Mouse (Mus musculus) adrenal gland, adult 2 months (tissue): ENCODE measurements at regions not wholly inside any gene's neighbourhood (a gene's known extent, or its start where the extent isn't known, plus 50 kb on each side); places are given as distances from the start of the nearest gene placed in this dataset.

Experiments
- DNase-seq: peaks from one replicate; pipeline ENCODE4 v3.0.0; 2021
- microRNA-seq, 2 experiments: library from miRNA; unstranded; fragments of <30 nt; microRNA quantifications; one replicate each; pipeline ENCODE4 v1.2.0; 2021

DNA sequence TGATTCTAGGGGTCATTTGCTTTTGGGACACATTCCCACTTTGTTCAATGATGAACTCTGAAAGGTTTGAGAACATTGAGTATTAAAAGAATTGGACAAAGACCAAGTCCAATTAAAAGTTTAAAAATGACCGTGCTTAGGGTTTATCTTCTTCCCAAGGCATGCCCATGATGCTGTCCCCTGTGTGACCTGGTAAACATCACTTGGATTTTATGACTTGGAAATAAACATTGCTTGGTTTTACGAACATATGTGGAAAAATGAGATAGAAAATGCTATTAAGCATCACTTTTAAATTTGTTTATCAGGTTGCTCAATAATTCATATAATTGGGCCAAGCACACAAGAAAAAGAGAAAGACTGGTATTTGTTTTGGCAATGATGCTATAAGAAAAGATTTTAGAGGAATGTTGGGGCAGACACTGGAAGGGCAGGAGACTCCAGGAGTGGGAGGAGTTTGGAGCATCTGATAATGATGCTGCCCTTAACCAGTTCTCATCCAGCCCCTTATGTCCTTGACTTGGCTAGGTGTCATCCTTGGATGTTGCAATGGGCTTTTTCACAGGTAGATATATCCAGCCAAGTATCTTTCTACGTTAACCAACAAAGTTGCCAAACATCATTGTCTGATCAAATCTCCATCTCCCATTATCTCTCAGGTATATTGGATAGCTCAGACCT, 92.1 kb upstream of the Dcn start:
- no peak for DNase-seq

DNA sequence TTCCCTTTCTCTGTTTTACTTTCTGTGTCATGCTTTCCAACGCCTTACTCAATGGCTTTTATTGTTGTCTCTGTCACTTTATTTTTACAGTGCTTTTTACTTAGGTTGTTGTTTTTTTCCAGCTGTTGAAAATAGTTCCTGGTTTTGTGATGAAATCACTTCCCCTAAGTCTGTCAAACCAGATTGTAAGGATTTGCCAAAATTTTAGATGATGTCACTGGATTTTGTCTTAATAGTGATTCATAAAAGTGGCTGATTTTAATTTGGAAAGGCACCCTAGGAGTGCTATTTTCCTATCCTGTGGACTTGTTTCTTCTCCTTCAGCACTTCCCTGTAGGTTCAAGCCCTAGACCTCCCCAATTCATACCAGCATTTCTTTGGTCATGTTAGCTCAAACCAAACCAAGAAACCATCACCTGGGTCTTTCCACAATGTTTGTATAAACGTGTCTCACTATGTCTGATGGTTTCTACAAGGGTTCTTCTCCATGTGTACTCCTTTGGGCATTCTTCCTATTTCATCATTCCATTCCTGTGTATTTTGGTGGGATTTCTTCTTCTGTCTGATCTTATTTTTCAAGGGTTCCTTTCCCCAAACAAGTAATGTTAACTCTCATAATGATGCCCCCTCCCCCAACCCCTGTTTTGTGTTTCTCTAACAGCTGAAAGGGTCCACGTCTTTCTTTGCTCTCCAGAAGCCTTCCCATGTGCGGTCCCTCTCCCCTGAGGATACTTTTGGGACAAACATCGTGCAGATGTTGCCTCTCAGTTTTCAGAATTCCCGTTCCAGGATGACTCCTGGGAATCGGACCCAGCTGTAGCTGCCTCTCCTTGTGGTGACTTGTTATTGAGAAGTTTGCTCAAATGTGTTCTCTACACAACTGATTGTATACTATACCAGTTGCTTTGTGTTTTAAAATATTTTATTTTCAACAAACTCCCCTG, 89.5 kb upstream of the Dcn start:
- DNase-seq: no peak

DNA sequence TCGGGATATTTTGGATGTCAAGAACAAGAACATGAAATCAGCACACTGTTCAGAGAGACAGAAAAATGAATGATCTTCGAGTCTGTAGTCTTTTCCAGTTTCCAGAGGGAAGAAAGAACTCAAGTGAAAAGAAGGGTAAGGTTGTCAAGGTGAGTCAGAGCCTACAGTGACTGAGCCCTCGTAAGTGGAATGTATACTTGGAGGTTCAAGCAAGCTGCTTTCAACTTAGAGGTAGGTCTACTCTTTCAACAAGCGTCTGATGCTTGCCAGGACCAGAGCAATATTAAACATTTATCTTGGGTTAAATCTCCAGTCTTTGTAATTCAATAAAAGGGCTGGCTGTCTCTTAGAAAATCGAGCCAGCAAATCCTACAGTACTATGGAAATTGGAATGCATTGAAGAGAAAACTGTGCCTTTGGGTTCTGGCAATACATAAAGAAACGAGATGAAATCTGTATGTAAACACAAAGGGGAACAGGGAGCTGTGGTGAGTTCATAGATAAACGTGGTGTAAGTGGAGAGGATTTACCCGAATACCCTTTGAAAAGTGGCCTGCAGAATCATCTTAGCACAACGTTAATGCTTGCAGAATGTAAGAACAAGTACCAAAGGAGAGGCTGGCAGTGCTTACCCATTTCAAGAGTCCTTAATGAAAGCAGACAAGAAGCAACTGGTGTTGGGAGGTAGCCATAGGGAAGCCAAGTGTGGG, 82.2 kb upstream of the Dcn start:
- DNase-seq: no peak

DNA sequence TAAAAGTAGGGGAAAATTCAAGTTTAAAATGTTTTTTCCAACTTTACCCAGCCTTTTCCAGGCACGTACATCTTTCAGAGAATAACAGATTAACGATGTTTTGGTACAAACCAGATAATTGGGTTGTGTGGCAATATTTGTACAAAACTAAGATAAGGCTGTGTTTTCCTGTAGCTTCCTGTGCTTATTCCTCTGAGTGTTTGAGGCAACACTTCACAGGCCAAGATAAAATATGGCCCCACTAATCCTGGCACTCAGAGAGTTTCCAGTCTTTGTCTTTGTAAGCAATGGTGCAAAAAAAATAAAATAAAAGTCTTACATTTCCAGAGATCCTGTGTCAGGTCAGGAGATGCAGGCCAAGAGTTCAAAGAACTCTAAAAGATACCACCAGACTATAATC, 81.5 kb upstream of the Dcn start:
- no peak for DNase-seq

DNA sequence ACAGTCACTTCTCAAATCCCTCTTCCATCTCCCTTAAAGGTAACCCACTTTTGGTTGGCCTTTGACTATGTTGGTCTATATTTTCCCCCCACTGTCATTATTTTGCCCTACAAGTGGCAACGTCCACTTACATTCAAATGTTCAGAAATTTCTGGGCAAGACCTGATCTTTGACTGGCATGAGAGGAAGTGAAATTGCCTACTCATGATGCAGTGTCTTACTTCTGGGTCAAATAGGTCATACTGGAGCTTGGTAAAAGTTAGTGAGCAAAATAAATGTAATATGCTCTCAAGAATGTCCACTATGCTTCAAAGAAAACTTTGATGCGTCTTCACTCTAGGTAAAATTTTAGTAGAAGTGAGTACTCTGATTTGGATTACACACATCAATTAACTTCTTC, 76.9 kb upstream of the Dcn start:
- DNase-seq: no peak

DNA sequence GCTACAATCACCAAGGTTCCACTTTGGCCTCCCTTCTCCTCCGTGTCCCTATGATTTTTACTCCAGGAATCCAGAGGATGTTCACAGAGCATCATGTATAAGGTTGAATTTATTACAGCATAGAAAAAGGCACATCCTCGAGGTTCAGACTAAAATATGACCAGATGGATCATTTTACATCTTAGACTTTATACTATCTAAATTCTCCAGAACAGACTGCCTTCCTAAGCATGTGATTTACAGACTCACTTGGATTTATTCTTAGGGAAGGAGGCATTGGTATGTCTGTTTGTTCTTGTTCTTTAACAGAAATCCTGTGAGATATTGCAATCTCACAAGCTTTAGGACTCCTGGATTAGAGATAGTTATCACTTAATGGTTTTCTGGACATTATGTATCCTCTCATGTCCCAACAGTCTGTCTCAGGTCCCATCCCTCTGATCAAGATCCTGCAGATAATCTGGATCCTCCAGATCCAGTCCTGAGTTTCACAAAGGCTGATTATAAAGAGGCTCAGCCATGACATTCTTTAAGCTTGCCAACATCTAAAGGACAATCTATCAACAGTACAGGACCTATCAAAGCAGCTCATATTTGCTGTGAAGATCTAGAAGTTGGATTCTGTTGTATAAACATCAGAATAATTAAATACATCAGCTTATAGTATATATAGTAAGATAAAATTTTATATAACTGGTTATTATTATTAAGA, 75.2 kb upstream of the Dcn start:
- no peak for DNase-seq

DNA sequence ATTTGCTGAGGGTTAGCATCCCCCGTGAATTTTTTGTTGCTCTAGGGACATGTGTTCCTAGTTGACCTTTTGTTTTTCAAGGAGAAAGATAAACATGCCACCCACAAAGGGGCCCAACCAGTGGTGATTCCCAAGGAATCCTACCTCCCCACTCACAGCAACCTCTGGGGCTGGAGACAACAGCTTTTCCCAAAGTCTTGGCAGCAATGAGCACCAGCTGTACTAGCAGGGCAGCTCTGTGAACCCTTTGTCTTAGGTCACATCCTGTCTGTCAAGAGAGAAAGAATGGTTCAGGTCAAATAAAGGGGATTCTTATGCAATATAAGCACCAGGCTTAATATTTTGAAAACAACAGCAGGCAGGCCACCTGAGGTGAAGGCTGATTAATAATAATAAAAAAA, 70.2 kb upstream of the Dcn start:
- no peak for DNase-seq

DNA sequence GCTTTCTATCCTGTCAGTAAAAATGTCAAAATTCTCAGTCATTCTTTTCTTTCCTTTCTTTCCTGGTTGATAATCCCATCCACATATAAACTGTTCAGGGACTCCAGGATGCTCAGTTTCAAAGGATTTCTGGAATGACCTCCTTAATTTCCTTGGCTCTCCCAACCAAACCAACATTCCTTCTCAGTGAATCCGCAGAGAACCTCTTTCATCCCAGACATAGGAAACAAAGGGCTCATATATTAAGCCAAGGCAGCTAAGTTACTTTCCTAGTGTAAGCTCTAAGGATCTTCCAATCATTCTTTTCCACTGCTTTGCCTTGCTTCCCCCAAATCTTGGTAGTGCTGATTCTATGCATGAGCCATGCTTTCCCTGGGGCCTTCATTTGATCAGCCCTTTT, 69.5 kb upstream of the Dcn start:
- DNase-seq: no peak

DNA sequence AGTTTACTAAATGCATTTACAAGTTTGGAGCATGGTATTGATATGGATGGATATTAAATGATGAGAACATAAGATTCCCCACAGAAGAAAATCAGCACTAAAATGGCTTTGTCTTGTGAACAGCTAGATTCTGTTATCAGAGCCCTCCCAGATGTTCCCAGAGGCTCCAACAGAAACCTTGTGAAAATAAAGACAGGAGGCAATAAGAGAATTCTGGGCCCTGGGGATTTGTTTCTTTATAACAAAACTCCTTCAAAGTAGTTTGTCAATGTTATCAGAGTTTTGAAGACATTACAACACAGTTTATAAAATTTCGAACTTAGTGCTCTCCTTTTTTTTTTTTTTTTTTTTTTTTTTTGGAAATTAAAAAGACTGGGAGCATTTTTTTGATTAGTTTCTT, 56.8 kb upstream of the Dcn start:
- no peak for DNase-seq

DNA sequence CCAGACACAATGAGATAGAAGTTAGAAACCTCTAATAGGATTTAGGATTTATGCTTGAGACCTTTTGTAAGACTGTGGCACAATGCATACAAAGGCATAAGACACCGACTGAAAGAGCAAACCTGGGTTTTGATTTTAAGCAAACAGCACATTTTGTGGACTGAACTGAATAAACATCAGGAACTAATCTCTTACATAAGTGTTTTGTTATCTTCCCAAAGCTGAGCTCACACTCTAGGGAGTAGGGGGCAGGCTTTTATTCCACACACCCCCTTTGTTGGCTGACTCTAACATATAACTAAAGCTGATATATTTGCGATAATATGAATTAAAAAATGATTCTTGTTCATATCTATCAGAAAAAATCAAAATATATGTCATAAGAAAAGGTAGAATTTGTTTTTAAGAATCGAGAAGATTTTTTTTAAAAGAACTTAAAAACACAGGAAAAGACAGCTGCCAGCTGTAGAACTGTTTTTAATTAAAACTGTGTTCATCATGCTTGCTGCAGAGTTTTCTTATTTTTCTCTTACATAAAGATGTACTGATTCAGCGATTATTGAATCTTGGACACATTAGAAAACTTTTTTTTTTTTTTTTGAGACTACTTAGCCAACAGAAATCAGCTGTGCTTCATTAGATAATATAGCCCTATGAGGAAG, 56.2 kb upstream of the Dcn start:
- DNase-seq: no peak

Small RNAs in the stretch of these regions (microRNA-seq; reads per million reads assigned to microRNA genes)
- gene Gm24587 (0 reads per million in 2 experiments), gene Mir3966 (0 reads per million in 2 experiments)
